Mouse (Mus musculus) left cerebral cortex, adult 11 months (tissue): ENCODE data around the gene Kcnip1.

Experiments
- DNase-seq: peaks from one replicate; pipeline ENCODE4 v3.0.0; 2022; ENCODE audit warnings: low spot score

The Kcnip1 gene

DNA sequence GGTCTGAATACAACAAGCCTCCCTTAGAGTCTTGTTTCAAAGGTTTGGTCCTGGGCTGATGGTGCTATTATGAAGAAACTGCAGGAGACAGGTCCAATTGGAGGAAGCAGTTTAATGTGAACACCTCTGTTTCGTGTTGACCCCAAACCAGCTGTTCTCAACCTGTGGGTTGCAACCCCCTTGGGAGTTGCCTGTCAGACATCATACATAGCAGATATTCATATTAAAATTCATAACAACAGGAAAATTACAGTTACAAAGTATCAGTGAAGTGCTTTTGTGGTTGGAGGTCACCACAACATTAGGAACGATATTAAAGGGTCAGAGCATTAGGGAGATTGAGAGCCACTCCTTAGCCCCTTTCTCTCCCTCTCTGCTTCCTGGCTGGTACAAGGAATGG, 91.2 kb downstream of the Kcnip1 start:
- DNase-seq: no peak

DNA sequence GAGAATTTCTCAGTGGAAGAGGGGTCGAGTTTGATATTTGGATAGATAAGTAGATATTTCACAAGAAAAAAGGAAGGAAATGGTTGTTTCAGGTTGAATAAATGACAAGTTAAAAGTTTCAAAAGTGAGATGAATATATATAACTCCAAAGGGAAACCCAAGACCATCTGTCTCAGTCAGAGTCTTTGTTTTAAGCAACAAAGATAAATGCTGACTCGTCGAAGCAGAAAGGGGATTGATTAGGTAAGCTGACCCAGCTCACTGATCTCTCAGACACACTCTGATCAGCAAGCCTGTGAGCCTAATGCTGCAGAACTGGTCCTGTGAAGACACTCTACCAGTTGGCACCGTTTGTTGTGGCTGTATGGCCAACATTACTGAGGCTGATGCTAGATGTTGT, 101.9 kb downstream of the Kcnip1 start:
- no peak for DNase-seq

DNA sequence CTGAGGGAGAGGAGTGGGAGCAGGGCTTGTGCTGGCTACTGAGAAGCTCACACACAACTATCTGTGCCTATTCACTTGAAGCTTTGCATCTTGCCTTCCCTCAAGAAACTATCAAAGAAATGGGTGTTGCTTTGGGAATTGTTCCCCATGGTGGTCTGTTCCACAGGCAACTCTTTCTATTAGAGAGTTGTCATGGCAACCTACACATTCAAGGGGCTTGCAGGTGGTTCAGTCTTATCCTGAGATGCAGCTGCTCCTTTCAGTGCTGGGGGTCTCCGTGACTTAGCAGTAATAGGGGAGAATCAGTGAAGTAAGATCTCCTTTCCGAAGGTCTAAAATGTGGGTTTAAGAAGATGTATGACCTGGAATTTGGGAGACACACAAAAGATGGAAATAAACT, 102.6 kb downstream of the Kcnip1 start:
- no peak for DNase-seq

DNA sequence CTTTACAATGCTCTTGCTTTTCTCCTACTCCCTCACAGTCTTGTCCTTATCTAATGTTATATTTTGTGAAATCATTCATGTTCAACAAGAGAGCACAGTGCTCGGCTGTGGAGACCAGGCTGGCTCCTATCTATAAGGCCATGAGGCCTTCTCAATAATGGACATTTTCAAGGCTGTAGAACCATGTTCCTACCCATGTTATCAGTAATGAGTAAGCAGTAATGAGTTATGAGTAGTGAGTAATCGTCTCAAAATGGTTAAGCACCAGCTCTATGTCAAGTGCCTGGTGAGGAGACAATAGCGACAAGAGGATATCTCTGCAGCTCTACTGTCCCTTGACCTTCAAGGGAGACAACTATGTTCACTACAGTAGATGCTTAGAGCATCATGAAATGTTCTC, 105.3 kb downstream of the Kcnip1 start:
- no peak for DNase-seq

DNA sequence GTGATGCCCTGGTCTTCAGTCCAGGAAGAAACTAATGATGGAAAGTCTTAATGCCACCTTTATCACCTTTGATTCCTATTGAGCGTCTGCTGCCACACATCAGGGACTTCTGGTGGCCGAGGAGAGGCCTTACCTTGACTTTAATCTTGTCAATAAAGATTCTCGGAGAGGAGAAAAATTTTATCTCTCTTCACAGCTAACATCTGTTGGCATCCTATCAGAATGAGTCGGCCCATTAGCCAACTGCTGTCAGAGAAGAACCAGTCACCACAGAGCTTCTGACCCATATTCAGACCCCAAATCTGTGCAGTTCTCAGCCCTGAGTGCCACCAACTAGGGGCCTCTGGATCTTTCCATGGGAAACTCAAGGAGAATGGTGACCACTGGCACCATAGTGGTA, 107.0 kb downstream of the Kcnip1 start:
- DNase-seq: no peak

DNA sequence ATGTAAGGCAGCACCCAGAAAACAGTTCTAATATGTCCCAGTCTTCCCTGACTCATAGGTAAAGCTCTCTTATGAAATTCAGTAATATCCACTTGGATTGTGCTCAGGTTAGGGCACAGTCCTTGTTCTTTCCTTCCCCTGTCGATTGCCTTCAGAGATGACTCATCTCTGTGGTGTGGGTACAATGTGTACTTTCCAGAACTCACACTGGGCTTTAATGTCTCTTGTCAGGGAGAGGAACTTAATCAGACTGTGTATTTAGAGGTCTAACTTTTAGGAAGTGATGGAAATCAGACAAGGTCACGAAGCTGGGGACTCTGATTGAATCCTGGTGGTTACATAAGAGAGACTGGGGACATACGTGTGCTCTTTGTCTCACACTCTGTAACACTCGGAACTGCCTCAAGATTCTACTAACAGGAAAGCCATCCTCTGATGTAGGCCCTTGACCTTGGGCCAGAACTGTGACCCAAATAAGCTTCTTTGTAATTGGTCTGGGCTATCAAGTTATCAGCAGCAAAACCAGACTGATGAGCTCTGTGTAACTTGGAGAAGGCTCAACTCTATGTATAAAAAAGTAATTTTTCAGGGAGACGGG, 110.1 kb downstream of the Kcnip1 start:
- DNase-seq: no peak

DNA sequence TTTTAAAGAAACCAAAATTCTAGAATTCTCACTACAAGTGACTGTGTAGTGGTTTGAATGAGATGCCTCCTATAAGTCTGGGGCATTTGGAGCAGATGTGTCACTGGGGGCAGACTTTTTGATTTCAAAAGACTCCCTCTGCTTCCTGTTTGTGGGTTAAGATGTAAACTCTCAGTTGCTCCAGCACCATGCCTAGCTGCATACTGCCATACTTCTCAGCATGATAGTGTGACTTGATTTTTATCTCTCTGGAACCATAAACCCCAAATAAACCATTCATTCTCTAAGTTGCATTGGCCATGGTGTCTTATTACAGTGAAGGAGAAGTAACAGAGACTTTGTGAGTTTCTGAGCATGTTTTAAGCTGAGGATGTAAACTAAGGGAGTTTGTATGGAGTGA, 118.0 kb downstream of the Kcnip1 start:
- no peak for DNase-seq

DNA sequence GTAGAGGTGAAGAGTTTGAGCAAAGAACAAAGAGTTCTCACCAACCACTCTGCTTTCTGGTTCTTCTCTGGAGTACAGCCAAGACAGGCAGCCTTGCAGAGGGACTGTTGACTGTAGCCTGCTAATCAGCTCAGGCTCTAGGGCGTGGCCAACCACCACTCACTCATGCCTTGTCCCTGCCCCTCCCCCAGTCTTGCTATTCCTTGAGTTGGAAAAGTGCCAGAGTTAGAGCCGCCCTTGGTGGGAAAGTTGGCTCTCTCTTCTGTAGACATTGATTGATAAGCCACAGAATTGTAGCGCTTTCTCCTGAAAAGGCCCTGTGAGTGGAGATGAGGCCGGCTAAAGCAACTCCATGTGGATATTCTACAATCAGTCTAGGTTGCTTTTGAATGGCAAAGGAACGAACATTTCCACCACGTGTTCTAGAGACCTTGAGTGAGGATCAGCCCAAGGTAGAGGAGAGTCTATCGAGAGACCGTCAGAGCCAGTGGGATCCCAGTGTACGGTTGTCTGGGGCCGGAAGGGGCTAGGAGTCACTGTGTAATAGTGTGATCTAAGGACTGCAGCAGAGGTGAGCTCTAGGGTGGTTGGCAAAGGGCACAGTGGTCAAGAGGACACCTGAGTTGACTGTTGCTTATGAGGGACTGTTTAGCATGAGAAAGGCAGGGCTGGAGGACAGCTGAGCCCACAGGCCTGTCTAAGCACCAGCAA, 119.7 kb downstream of the Kcnip1 start:
- DNase-seq: no peak

DNA sequence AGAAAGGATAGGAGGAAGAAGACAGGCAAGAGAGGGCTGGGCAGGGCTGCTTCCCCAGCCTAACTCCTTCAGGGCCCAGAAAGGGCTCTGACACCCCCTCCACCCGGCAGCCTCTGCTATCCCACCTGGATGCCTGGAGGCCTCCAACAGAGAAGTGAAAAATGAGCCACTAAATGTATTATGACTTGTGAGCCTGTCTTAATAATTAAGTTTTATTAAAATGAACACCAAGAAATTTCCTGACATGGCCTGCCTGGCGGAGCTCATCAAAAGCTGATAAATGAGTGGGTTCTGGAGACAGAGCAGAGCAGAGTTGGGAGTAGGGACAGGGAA, 120.3 kb downstream of the Kcnip1 start:
- no peak for DNase-seq

DNA sequence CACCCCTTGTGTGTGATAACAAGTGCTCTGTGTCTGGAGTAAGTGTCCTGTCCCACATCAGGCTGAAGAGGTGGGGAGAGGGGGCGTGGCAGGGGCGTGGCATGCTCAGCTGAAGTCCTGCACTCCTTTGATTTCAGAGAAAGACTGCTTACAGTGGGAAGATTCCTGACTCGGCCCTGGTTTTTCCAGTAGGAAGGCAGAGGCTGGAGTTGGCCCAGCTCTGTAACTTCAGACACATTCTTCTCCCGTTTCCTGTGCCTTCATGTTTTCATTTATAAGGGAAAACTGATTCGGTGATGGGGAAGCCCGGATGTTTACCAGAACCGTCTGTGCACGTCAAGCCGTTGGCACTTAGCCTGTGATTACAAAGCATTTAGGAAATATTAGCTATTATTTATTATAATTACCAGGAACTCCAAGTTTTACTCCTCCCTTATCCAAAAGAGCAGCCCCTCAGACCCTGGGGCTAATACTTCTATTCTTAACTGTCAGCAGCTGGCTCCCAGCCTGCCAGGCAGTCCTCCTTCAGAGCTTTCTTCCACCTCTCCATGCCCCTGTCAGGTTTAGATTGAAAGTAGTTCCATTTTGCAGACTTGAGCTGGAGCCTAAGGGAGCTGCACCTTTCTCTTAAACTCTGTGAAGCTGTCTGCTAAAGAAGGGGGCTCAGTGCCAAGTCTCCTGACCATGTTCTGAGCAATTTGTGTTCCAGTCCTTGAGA, 120.8 kb downstream of the Kcnip1 start:
- no peak for DNase-seq

DNA sequence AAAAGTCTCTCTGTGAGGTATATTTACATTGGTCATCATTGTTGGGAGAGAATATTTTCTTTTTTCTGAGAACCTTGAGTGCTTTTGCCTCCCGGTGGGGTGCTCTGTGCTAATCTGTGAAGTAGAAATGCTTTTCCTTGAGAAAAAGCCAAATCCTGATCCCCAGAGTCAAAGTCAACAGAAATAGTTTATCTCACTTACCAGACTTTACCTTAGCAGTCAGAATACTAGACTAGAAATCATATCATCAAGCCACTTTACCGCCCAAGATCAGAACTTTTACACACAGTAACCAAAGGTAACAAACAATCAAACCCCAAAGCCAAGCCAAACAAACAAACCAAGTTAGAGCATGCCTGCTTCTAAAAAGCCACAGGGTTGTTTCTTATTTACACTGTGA, 122.7 kb downstream of the Kcnip1 start:
- no peak for DNase-seq

DNA sequence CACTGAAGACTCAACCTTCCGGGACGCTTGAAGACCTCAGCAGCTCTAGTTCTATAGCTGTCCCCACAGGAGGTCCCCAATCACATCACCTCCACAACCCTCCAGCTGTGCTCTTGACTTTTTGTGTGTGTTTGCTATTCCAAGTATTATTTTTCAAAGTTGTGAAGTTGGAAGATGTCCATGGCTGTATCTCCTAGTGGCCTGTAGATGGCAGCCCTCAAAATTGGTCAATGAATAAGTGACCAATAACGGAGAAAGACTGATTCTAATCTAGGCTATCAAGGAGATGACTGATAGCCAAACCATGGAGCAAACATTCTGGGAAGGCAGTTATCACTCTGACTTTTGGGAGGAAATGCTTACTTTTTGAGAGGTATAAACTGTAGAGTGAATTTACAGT, 123.4 kb downstream of the Kcnip1 start:
- no peak for DNase-seq

DNA sequence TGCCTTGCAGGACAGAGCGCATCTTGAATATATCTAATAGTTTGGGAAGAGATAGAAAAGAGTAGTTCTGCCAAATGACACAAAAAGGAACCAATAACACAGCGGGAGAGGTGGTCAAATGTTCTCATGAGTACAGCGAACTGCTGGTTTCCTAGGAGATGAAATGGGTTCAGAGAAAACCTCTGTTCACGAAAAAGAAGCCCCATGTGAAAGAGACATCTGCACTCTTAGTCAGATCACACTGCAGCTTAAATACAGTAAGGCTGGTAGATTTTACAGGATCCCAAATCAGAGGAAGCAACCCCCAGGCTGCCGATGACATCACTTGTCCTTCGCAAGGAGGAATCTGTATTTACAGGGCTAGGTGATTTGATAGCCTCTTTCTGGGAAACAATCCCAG, 126.2 kb downstream of the Kcnip1 start:
- DNase-seq: no peak

DNA sequence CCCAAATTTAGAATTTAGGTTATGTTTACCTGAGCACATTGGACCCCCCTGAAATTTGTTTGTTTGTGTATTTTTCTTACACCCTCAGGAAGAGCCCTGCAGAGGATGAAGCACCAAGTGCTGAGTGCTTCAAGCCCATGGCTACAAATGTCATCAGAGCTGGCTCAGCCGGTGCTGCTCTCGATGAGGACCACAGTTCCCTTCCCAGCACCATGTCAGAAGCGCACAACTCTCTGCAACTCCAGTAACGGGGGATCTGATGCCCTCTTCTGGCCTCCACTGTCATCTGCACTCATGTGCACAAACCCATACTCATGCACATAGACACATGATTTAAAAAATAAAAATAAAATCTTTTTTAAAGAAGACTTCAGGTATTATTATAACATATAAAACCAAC, 128.7 kb downstream of the Kcnip1 start:
- no peak for DNase-seq

DNA sequence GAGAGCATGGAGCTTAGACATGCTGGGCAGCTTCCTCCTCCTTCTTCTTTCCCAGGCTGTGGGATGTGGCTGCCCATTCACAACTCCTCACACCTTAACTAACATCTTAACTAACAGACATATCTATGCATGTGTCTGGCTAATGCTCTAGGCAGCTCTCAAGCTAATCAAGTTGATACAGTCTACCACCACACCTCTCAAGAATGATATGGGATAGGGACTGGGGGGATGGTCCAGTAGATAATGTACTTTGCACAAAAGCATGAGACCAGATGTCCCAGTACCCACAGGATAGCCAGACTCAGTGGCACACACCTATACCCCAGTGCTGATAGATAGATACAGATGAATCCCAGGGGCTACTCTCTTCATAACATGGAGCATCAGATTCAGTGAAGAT, 131.1 kb downstream of the Kcnip1 start:
- no peak for DNase-seq

DNA sequence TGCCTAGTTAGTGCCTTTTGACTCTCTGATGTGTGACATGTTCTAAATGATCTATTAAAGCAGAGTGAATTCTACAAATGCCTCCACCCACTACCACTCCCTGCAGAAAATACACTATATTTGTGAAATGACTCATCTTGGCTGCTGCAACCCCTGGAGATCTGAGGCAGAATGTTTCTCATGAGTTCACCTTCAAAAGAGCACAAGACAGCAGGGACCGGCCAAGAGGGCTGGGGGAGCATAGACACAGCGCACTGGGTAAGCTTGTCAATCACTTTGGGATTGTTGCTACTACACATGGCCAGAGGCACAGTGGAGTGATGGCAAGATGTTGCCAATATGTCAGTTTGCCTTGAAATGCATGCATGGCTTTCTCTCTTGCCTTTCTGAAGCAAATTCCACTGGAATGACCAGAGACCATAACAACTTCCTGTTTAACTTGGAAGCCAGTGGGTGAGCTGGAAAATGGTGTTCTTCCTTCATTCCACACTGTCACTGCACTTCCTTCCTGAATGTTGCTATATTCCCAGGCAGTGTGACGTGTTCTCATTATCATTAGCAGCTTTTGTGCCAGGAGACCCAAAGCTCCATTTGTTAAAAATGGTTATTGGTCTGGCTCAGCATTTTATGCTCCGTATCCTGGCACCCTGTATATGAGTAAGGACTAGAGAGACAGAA, 131.9 kb downstream of the Kcnip1 start:
- DNase-seq: peak; percentile 22

DNA sequence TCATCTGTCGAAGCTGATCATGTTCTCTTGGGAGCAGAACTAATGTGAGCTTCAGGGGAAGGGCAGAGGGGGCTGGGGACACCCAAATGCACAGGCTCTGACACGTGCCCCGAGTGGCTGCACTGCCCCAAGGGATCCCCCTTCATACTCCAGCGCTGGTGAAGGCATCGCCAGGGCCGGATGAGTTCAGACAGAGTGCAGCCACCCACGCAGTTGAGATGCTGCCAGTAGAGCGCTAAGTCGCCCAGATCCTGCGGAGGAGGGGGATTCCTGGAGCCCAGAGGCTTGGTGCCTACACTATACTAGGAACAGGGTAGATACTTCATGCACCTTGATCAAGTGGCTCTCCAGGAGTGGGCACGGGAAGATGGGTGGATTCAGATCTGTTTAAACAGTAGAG, 143.3 kb downstream of the Kcnip1 start:
- DNase-seq: no peak

DNA sequence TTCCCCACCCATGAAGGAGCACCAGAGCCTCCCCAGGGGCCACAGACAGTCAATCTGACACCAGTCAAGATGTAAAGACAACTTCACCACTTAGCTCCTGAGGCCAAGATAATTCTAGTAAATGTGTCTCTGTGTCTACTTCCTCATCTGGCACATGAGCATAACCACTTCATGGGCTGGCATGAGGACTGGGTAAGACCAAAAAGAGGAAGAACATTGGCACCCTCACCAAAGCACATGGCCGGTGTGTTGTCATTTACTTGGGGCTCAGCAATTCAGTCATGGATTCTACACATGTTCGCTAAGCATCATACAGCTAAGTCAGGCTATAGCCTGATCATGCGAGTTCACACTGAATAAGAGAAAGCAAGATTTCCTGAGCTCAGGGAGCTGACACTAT, 144.3 kb downstream of the Kcnip1 start:
- DNase-seq: no peak

DNA sequence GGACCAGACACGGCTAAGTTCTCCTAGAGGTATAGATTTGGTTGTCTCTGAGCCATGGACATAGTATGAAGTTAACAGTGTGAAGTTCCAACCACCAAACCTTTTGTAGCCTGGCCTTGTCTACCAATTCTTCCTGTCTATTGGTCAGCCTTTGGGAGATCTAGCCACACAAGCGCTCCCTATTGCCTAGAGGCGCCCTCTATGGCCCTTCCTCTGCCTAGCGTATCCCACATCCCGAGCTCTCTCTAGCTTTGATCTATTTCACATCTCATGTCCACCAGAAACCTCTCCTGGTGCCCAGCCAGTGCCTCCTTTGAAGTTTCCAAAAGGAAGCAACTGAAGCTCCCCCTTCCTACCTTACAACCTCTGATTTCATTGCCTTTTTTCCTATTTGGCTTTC, 147.0 kb downstream of the Kcnip1 start:
- no peak for DNase-seq

DNA sequence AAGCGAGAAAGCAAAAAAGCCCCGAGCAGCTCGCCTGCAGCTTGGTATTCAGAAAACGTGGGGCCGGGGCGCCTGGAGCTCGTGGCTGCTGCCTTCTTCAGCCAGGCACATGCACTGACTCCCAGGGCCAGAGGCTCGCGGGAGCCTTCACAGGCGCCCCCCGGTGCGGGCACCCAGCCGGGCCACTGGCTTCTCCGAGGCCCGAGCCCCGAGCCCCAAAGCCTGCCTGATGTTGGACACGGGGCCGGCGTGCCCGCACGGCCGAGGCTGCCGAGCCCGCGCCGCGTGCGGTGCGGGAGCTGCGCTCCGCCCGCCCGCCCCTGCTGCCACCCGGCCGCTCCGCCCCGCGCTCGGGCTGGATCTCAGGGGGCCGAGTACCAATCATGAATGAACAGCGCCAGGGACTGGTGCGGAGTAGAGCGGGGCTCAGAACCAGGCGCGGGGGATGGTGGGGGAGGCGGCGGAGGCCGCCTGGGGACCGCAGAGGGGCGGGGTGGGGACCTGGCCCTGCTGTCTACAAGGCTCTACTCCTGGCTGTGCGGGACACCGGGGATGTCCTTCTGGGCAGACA, 149.6 kb downstream of the Kcnip1 start:
- DNase-seq: no peak

DNA sequence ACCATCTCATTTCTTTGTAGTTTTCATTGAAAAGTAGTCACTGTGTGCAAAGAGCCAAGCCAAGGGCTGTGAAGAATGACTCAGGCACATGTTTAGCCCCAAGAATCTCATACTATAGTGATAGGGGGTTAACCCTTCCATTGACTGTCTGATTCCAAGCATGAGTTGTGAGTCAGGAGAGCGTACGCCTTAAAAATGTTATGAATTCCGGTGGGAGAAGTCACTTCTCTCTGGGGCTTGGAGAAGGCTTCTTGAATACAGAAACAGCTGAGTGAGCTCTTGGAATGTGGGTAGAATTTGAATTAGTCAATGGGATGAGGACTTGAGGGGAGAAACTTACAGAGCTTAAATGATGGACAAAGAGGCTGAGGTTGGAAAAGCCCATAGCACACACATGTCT, 153.9 kb downstream of the Kcnip1 start:
- DNase-seq: no peak

DNA sequence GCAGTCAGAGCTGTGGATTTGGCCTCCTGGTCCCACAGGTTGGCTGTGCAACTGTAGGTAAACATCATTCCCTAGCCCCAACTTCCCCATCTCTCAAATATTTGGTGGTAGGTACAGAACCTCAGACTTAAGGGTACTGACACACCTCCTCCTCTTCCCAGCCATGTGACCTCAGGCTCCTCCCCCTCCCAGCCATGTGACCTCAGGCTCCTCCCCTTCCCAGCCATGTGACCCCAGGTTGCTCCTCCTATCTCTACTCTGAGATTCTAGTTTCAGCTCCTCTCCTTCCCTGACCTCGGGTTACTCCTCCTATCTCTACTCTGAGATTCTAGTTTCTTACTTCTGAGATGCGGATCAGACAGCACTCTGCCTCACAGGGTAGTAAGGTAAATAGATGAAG, 163.2 kb downstream of the Kcnip1 start:
- DNase-seq: no peak

DNA sequence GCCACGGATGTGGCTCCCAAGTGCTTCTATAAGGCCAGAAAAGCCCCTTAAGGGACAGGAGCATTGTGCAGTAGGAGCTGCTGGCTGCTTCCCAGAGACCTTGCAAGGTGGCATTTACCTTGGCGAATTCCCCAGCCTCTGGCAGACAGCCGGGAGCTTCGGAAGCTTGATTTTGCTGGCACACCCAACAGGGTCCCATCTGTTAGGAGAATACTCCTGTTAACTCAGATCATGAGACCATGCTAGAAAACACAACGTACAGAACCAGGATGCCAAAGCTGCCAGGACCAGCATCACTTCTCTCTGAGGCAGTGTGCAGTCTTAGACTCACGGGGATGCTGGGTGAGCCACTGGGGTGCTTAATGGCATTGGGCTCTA, 165.1 kb downstream of the Kcnip1 start:
- DNase-seq: no peak
